Mouse (Mus musculus) heart, postnatal 14 days (tissue): ENCODE data around the gene Celf2. TPM values are rescaled to one million over a fixed set of nuclear protein-coding genes. Genes with fewer than 3 reads are reported as not detected.
"Not testable (repeated sequence)": the region's sequence is repeated elsewhere in the genome, so short reads cannot be mapped to it uniquely, and the experiment has no call there.

ENCODE experiments used
- DNase-seq, 2 experiments: peaks; one replicate each; pipeline ENCODE4 v3.0.0; 2021 to 2022
- intact Hi-C: fragments of 180-260 bp; cut with DNase I; formaldehyde crosslinking; loops from one replicate; pipeline ENCODE4 v1.15.1; 2025
- total RNA-seq, 2 experiments: library from RNA; stranded (reverse); gene quantifications; 2 replicates each; pipeline ENCODE4 v1.2.3; 2021

Gene Celf2
- total RNA-seq, 2 experiments from 2014 or later: 65.4 to 69.9 TPM

DNA sequence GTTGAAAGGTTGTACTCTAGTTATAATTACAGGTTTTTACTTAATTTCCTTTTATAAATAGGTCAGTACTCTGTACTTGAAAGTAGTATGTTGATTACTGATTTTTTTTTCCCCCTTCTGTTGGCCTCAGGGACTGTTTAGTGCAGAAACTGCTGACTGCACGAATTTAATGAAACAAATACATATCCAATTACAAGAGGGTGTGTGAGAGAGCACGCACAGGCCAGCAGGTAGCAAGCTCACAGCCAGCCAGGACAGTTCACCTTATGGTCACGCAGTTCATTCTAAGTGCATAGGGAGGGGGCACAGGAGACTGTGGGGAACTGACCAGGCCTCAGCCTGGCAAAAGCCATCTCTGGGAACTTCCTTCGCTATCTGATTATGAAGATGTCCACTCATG, 236.1 kb downstream of the Celf2 start:
- DNase-seq: no peak
- intact Hi-C loops: no loop called here

- peak; percentile 13 to 16 for DNase-seq
Measured at GRCm38 (mm10) chr2:7270051-7270450, 239.3 kb downstream of the Celf2 start.

GRCm38 (mm10) chr2:7267166-7267565, 242.2 kb downstream of the Celf2 start:
- intact Hi-C loops: no loop called here

More at GRCm38 (mm10) chr2:7270051-7270450, 239.3 kb downstream of the Celf2 start:
- intact Hi-C loops: no loop called here

DNA sequence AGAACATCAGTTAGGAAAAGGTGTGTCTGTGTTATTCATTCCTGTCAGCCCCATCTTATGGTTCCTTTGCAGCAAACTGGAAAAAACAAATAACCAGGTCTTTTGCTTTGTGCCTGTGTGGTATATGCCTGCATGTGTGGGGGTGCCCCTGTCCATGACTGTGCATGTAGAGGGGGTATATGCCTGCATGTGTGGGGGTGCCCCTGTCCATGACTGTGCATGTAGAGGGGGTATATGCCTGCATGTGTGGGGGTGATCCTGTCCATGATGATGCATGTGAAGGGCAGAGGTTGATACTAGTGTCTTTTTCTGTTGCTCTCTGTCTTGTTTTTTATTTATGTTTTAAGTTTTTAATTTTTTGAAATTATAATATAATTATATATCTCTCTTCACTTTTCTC, 246.7 kb downstream of the Celf2 start:
- intact Hi-C loops, DNase-seq: not testable (repeated sequence)

More at GRCm38 (mm10) chr2:7267166-7267565, 242.2 kb downstream of the Celf2 start:
- no peak for DNase-seq

GRCm38 (mm10) chr2:7260186-7260585, 249.2 kb downstream of the Celf2 start:
- intact Hi-C loops: no loop called here
- DNase-seq: peak; percentile 29 to 30

DNA sequence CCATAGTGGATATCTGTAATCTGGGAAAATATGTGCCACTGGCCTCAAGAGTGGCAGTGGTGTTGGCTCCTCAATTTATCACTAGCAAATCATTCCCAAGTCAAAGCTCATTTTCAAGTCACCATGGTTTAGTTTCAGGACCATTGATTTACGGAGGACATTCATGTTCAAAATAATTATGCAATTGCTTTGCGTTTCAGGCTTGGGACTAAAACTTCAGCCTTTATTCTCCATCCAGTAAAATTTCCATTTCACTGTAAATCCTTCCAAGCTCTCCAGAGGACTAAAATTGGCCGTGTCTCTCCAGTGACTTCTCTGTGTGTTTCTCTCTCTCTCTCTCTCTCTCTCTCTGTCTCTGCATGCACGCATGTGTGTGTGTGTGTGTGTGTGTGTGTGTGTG, 249.7 kb downstream of the Celf2 start:
- intact Hi-C loops: no loop called here
- DNase-seq: no peak

DNA sequence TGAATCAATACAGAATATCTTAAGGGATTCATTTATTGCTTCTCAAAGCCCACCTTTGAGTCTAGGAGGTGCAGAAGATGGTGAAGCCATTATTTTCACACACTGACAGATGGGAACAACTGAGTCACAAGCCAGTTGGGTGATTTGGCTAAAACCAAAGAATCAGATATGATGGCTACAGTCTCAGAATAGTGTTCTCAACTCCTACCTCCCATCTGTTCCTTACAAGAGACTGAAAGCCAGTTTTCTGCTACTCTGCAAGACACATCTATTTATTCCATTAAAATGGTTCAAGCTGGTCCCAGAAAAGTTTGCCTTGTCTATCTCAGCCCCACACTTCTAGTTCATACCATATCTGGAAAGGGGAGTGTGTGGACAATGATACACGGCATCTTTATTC, 253.3 kb downstream of the Celf2 start:
- no peak for DNase-seq
- intact Hi-C loops: no loop called here

GRCm38 (mm10) chr2:7255386-7255785, 254.0 kb downstream of the Celf2 start:
- intact Hi-C loops: no loop called here
- no peak for DNase-seq

DNA sequence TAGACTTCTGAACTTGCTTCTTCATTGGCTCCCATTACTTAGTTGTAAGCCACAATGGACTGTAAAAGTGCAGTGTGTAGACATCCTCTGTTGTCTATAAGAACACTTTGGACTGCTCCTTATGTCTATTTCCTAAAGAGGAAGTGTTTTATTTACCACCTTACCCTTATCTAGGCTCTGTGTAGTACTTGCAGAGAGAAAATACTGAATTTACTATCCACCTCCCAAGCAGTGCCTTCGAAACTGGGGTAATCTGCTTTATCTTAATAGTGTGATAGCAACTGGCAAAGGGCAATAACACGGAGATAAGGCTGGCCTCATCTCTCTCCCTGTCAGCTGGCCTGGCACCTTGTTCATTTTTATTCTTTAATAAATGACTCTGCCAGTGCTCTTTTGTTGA, 259.0 kb downstream of the Celf2 start:
- intact Hi-C loops: no loop called here
- no peak for DNase-seq

DNA sequence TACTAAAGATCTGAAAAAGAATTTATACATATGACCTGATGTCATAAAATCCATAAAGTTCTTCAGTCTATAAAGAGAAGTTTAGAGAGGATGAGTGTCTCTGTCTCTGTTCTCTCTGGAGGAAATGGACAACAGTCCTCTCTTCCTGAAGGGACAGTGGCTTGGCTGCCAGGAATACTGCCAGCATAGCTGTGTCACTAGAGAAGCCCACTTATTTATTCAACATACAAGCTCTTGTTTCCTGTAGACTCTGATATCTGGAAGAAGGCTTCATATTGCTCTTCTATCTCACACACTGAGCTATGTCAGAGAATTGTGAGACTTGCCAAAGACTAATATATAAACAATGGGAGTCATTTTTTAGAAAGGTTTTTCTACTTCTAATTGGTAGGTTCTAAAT, 260.4 kb downstream of the Celf2 start:
- DNase-seq: no peak
- intact Hi-C loops: no loop called here

DNA sequence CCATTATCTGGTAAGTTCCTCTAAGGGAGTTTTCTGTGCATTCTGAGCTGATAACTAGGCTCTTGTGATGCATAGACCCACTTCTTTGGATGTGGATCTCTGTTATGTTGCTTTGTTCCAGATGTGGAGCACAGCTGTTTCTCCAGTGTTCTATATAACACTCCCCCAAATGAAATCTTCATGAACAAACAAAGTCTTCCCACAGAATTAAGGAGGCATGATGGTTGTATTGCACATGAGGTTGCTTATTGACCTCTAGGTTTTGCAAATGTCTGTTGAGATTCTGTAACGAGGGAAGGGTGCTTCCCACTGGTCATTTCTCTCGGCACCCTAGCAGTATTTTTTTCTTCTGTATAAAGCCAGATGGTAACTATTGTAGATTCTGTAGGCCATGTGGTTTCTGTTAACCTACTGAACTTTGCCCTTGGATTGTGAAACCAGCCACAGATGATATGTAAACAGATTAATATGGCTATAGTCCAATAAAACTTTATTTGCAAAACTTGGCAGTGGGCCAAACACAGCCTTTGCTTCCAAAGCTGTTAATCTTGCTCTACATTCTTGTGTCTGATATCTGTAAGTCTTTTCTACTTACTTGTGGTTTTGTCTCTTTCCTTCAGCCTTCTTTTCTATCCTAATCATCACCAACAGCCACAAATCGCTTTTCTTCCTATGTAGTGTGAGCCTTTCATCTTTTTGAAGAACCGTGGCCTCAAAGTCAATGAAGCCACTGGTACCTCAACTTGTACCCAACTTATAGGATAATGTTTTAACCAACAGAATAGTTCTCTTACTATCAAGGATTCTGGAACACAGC, 263.2 kb downstream of the Celf2 start:
- intact Hi-C loops: no loop called here
- peak; percentile 52 to 60 for DNase-seq

GRCm38 (mm10) chr2:7242139-7242538, 267.2 kb downstream of the Celf2 start:
- no peak for DNase-seq
- intact Hi-C loops: no loop called here

DNA sequence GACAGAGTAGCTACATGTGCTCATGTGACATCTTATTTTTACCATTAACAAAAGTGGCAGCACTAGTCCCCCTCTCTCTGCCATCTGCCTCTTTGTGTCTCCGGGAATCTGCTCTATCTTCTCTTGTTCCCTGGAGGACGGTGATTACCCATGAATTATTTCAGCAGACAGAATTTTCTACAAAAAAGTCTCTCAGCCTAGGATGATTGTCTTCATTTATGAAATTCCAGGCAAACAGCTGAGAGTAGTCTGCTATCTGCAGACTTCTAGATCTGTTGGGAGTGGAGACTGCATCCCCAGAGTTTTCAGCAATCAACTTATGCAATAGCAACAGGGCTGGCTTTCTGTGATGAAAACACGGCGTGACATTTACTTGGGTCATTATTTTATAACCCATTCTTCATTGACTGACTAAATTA, 267.8 kb downstream of the Celf2 start:
- DNase-seq: peak in 1 of 2 experiments; percentile 16
- intact Hi-C loops: no loop called here

DNA sequence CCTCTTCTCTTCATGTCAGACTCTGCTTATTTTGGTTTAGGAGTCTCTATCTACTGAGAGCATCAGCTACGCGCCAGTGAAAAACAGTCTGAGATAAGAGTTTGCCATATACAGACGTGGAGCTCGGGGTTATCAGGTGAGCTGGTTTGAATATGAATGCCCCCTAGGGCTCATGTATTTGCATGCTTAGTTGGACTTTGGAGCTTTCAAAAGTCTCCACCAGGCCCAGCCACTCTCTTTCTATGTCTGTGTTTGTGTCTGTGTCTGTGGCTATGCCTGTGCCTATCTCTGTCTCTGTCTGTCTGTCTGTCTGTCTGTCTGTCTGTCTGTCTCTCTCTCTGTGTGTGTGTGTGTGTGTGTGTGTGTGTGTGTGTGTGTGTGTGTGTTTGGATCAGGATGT, 272.1 kb downstream of the Celf2 start:
- intact Hi-C loops: no loop called here
- DNase-seq: no peak

- no peak for DNase-seq
- intact Hi-C loops: no loop called here
Measured at GRCm38 (mm10) chr2:7236452-7236851, 272.9 kb downstream of the Celf2 start.

- DNase-seq: no peak
- intact Hi-C loops: no loop called here
Measured at GRCm38 (mm10) chr2:7235059-7235741, 274.2 kb downstream of the Celf2 start.

- intact Hi-C loops: no loop called here
- DNase-seq: no peak
Measured at GRCm38 (mm10) chr2:7234587-7234986, 274.8 kb downstream of the Celf2 start.

DNA sequence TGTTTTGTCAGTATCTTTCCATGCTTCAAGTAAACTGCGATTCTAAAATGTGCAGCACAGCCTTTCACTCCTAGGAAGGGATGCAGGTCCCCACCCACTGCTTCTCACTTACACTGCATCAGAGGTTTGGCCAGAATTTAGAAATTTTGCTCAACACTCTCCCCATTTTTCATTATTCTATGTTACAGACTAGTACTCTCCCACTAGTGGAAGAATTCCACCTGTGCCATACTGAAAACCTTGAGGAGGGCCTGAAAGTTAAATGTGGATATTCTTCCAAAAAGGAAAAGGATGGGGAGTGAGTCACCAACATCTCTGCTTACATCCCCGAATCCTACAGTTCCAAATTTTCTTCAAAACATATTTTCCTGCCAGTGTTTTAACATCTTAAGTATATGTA, 276.0 kb downstream of the Celf2 start:
- intact Hi-C loops: no loop called here
- DNase-seq: no peak

DNA sequence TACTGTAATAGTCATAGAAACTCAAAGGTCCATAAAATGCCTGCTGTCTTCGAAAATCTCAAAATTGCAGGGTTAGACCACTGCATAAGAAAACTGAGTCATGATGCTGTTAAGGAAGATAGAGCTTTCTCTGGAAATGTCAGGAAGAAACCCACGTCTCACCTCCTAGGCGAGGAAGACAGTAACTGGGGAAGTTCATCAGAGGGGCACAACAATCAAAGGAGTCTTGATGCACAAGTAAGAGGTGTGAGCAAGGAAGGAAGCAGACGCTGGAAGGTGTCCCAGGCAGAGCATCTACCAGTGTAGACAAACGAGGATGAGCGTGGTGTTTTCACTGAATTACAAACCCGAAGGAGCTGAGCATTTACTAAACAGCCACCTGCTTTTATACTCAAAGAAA, 282.6 kb downstream of the Celf2 start:
- DNase-seq: no peak

DNA sequence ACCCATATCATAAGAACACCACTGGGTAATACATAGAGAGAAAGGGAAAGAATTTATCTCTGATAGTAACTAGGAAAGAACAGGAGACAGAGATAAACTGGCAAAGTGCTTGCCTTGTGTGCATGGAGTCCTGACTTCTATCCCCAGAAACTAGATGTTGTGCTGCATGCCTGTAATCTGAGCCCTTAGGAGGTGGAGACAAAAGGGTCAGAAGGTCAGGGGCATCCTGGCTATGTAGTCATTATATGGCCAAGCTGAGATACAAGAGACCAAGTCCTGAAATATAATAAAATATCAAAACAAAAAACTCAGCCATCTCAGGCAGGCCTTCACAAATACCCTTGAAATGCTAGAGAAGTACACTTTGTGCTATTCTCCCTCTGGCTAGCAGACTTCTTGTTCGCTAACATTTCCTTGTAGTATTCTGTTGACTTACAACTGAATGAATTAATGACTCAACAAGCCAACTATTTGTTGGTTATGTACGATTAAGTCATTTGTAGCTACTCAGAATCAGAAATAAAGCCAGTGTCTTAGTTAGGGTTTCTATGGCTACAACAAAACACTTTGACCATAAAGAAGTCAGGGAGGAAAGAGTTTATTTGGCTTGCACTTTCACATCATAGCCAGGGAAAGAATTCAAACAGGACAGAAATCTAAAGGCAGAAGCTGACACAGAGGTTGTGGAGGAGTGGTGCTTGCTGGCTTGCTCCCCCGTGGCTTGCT, 284.9 kb downstream of the Celf2 start:
- no peak for DNase-seq
- intact Hi-C loops: no loop called here

More for the DNA sequence above, 282.6 kb downstream of the Celf2 start:
- intact Hi-C loops: no loop called here

GRCm38 (mm10) chr2:7223538-7223937, 285.8 kb downstream of the Celf2 start:
- intact Hi-C loops: no loop called here
- DNase-seq: no peak
